Mouse (Mus musculus): ENCODE data around the gene Pth2. TPM values are rescaled to one million over a fixed set of nuclear protein-coding genes. Genes with fewer than 3 reads are reported as not detected.
"Not testable (repeated sequence)": the region's sequence is repeated elsewhere in the genome, so short reads cannot be mapped to it uniquely, and the experiment has no call there.

Gene Pth2
- polyA plus RNA-seq, 1 experiment from 2014 or later: not detected

- no peak overlapping the region for H3K4me3 ChIP-seq (ENCODE audit: low read depth, low read length)
- no peaks in the 10 kb centered on the region for H3K36me3 ChIP-seq (ENCODE audit: control insufficient read depth, insufficient read depth)
- no peak for ATAC-seq (ENCODE audit: low read depth)
- no peak overlapping the region for H3K9ac ChIP-seq (ENCODE audit: low read depth, low read length)
- H3K27ac ChIP-seq (ENCODE audit: low read length): no peak overlapping the region
- peaks cover under 1% of the 10 kb centered on the region for H3K4me1 ChIP-seq (ENCODE audit: control insufficient read depth, low read depth, low read length)
- no peaks in the 10 kb centered on the region for H3K27me3 ChIP-seq (ENCODE audit: control insufficient read depth, insufficient read depth, low read depth, low read length)
- H3K4me2 ChIP-seq (ENCODE audit: low read depth, low read length): no peak overlapping the region
- no peaks in the 10 kb centered on the region for H3K9me3 ChIP-seq (replicated peaks; ENCODE audit: control insufficient read depth, low read length)
- 75% methylated on average over 6 of the region's 6 CpGs for WGBS (ENCODE audit: insufficient replicate concordance)
These were observed 31.2 kb upstream of the Pth2 start for GRCm38 (mm10) chr7:45149545-45149944.

DNA sequence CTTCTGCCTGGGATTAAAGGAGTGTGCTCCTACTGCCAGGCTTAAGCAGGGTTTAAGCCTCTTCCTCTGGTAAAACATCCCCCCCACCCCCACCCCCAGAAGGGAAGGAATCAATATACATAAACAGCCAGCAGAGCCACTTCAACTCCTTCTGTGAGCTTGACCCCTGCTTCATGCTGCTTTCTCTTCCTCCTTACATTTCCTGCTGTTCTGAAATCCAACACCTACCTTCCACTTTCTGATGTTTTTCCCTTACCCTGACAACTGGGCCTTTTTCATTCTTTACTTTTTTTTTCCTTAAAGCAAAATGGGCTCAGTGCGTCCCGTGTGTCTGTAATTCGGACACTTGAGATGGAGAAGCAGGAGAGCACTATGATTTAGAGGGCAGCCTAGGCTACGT is 30.5 kb upstream of the Pth2 start:
- H3K27me3 ChIP-seq (ENCODE audit: control insufficient read depth, insufficient read depth, low read depth, low read length): no peaks in the 10 kb centered on the region
- no peak for ATAC-seq (ENCODE audit: low read depth)
- H3K4me2 ChIP-seq (ENCODE audit: low read depth, low read length): no peak overlapping the region
- no peaks in the 10 kb centered on the region for H3K36me3 ChIP-seq (ENCODE audit: control insufficient read depth, insufficient read depth)
- H3K9me3 ChIP-seq (replicated peaks; ENCODE audit: control insufficient read depth, low read length): no peaks in the 10 kb centered on the region
- WGBS (ENCODE audit: insufficient replicate concordance): 64% methylated on average over 4 of the region's 4 CpGs
- H3K9ac ChIP-seq (ENCODE audit: low read depth, low read length): no peak overlapping the region
- peaks cover 6% of the 10 kb centered on the region for H3K4me1 ChIP-seq (ENCODE audit: control insufficient read depth, low read depth, low read length)
- no peak overlapping the region for H3K27ac ChIP-seq (ENCODE audit: low read length)
- H3K4me3 ChIP-seq (ENCODE audit: low read depth, low read length): no peak overlapping the region

DNA sequence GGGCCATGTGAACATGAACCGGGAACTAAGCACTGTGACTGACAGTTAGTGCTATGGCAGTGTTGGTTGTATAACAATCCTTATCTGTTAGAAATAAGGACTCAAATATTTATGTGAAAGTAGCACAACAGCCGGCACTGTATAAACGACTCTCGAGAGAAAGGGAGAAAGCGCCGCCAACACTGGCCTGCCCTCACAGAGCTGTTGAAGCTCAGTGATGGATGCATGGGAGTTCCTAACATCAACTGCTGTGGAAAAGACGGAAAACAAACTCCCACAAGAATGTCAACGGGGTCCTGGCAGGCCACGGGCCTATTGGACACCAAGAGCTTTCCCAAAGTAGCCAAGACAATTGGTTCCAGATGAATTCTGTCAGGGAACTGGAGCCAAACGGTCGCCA is 29.5 kb upstream of the Pth2 start:
- Histone ChIP-seq H3K4me1 (ENCODE audit: control insufficient read depth, low read depth, low read length) (peaks cover 6% of the 10 kb centered on the region), H3K27me3 (ENCODE audit: control insufficient read depth, insufficient read depth, low read depth, low read length) (no peaks in the 10 kb centered on the region), H3K9me3 (replicated peaks; ENCODE audit: control insufficient read depth, low read length) (no peaks in the 10 kb centered on the region), H3K27ac (ENCODE audit: low read length) (no peak overlapping the region), H3K9ac (ENCODE audit: low read depth, low read length) (no peak overlapping the region), H3K4me2 (ENCODE audit: low read depth, low read length) (no peak overlapping the region), H3K36me3 (ENCODE audit: control insufficient read depth, insufficient read depth) (no peaks in the 10 kb centered on the region), H3K4me3 (ENCODE audit: low read depth, low read length) (no peak overlapping the region)
- ATAC-seq (ENCODE audit: low read depth): no peak
- 63% methylated on average over 11 of the region's 11 CpGs for WGBS (ENCODE audit: insufficient replicate concordance)

DNA sequence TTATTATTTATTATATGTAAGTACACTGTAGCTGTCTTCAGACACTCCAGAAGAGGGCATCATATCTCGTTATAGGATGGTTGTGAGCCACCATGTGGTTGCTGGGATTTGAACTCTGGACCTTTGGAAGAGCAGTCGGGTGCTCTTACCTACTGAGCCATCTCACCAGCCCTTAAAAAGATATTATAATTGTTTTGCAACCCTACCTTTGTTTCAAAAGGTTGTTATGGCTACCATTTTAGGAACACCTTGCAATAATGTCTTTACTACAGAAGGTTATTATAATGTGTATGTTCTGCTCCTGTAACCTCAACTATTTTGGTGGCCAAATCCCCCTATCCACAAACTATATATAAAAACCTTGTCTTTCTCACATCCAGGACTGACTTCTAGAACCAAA is 27.7 kb upstream of the Pth2 start:
- not testable (repeated sequence) for ATAC-seq (ENCODE audit: low read depth)

GRCm38 (mm10) chr7:45153586-45153985 is 27.2 kb upstream of the Pth2 start:
- H3K4me2 ChIP-seq (ENCODE audit: low read depth, low read length): peak overlapping the region; percentile 85
- under 1% methylated on average over 5 of the region's 5 CpGs for WGBS (ENCODE audit: insufficient replicate concordance)
- peak overlapping the region; percentile 84 for H3K9ac ChIP-seq (ENCODE audit: low read depth, low read length)
- H3K27me3 ChIP-seq (ENCODE audit: control insufficient read depth, insufficient read depth, low read depth, low read length): no peaks in the 10 kb centered on the region
- H3K4me3 ChIP-seq (ENCODE audit: low read depth, low read length): peak overlapping the region; percentile 76
- H3K27ac ChIP-seq (ENCODE audit: low read length): peak overlapping the region; percentile 94
- no peaks in the 10 kb centered on the region for H3K36me3 ChIP-seq (ENCODE audit: control insufficient read depth, insufficient read depth)
- ATAC-seq (ENCODE audit: low read depth): no peak
- peaks cover 6% of the 10 kb centered on the region for H3K4me1 ChIP-seq (ENCODE audit: control insufficient read depth, low read depth, low read length)
- H3K9me3 ChIP-seq (replicated peaks; ENCODE audit: control insufficient read depth, low read length): no peaks in the 10 kb centered on the region

More for the DNA sequence above, 27.7 kb upstream of the Pth2 start:
- not testable (repeated sequence) for H3K27ac ChIP-seq (ENCODE audit: low read length); H3K9me3 ChIP-seq (replicated peaks; ENCODE audit: control insufficient read depth, low read length); H3K4me3 ChIP-seq (ENCODE audit: low read depth, low read length); H3K36me3 ChIP-seq (ENCODE audit: control insufficient read depth, insufficient read depth); H3K9ac ChIP-seq (ENCODE audit: low read depth, low read length); H3K27me3 ChIP-seq (ENCODE audit: control insufficient read depth, insufficient read depth, low read depth, low read length); H3K4me1 ChIP-seq (ENCODE audit: control insufficient read depth, low read depth, low read length)
- H3K4me2 ChIP-seq (ENCODE audit: low read depth, low read length): 0 out of 2 replicates have a peak overlapping the region, but pooled peaks have one; percentile 85
- 71% methylated on average over 2 of the region's 2 CpGs for WGBS (ENCODE audit: insufficient replicate concordance)

GRCm38 (mm10) chr7:45154096-45154992 is 26.5 kb upstream of the Pth2 start, which contains the start of the genes Pih1d1 and Aldh16a1:
Pih1d1 (plus strand) TSS chr7:45154303.
Aldh16a1 (minus strand) TSS chr7:45154584.
- H3K27me3 ChIP-seq (ENCODE audit: control insufficient read depth, insufficient read depth, low read depth, low read length): no peaks in the 10 kb centered on the region
- no peaks in the 10 kb centered on the region for H3K9me3 ChIP-seq (replicated peaks; ENCODE audit: control insufficient read depth, low read length)
- peak within 1 kb of the TSS; percentile 84 for H3K9ac ChIP-seq (ENCODE audit: low read depth, low read length)
- H3K36me3 ChIP-seq (ENCODE audit: control insufficient read depth, insufficient read depth): no peaks in the 10 kb centered on the region
- H3K4me3 ChIP-seq (ENCODE audit: low read depth, low read length): peak within 1 kb of the TSS; percentile 76
- WGBS (ENCODE audit: insufficient replicate concordance): 1% methylated on average over 66 of the region's 69 CpGs
- H3K4me2 ChIP-seq (ENCODE audit: low read depth, low read length): peak within 1 kb of the TSS; percentile 85
- H3K27ac ChIP-seq (ENCODE audit: low read length): peak within 1 kb of the TSS; percentile 94
- ATAC-seq (ENCODE audit: low read depth): peak; percentile 95
- H3K4me1 ChIP-seq (ENCODE audit: control insufficient read depth, low read depth, low read length): peaks cover 6% of the 10 kb centered on the region

GRCm38 (mm10) chr7:45154993-45155514 is 25.7 kb upstream of the Pth2 start:
- WGBS (ENCODE audit: insufficient replicate concordance): 62% methylated on average over 12 of the region's 12 CpGs
- ATAC-seq (ENCODE audit: low read depth): no peak
- H3K9me3 ChIP-seq (replicated peaks; ENCODE audit: control insufficient read depth, low read length): no peaks in the 10 kb centered on the region
- no peaks in the 10 kb centered on the region for H3K36me3 ChIP-seq (ENCODE audit: control insufficient read depth, insufficient read depth)
- peak overlapping the region; percentile 76 for H3K4me3 ChIP-seq (ENCODE audit: low read depth, low read length)
- H3K9ac ChIP-seq (ENCODE audit: low read depth, low read length): 0 out of 2 replicates have a peak overlapping the region, but pooled peaks have one; percentile 5
- peaks cover 6% of the 10 kb centered on the region for H3K4me1 ChIP-seq (ENCODE audit: control insufficient read depth, low read depth, low read length)
- peak overlapping the region; percentile 26; the same call in 1 of the 2 replicates for H3K27ac ChIP-seq (ENCODE audit: low read length)
- H3K27me3 ChIP-seq (ENCODE audit: control insufficient read depth, insufficient read depth, low read depth, low read length): no peaks in the 10 kb centered on the region
- peak overlapping the region; percentile 85 for H3K4me2 ChIP-seq (ENCODE audit: low read depth, low read length)

GRCm38 (mm10) chr7:45155590-45155989 is 25.2 kb upstream of the Pth2 start:
- no peak overlapping the region for H3K4me3 ChIP-seq (ENCODE audit: low read depth, low read length)
- no peaks in the 10 kb centered on the region for H3K27me3 ChIP-seq (ENCODE audit: control insufficient read depth, insufficient read depth, low read depth, low read length)
- H3K9me3 ChIP-seq (replicated peaks; ENCODE audit: control insufficient read depth, low read length): no peaks in the 10 kb centered on the region
- 76% methylated on average over 9 of the region's 9 CpGs for WGBS (ENCODE audit: insufficient replicate concordance)
- no peaks in the 10 kb centered on the region for H3K36me3 ChIP-seq (ENCODE audit: control insufficient read depth, insufficient read depth)
- peaks cover 6% of the 10 kb centered on the region for H3K4me1 ChIP-seq (ENCODE audit: control insufficient read depth, low read depth, low read length)
- H3K9ac ChIP-seq (ENCODE audit: low read depth, low read length): no peak overlapping the region
- no peak overlapping the region for H3K27ac ChIP-seq (ENCODE audit: low read length)
- no peak for ATAC-seq (ENCODE audit: low read depth)
- H3K4me2 ChIP-seq (ENCODE audit: low read depth, low read length): no peak overlapping the region

DNA sequence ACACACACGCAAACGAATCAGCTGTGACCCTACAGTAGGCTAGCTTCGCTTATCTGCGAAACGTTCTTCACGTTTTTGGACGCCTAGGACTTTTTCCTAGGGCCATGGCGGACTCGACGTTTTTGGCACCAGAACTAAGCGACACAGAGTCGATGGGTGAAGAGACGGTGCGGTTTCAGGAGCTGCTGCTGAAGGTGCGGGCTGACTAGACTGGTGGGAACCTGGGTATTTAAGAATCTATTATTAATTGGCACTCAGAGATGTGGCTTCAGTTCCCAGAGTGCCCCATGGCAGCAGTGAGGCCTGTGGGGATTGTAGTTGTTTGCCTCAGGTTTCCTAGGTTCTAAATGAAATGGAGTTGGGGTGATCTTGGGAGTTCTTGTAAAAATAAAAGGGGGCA is 24.6 kb upstream of the Pth2 start:
- no peak overlapping the region for H3K4me2 ChIP-seq (ENCODE audit: low read depth, low read length)
- H3K9me3 ChIP-seq (replicated peaks; ENCODE audit: control insufficient read depth, low read length): no peaks in the 10 kb centered on the region
- 82% methylated on average over 15 of the region's 15 CpGs for WGBS (ENCODE audit: insufficient replicate concordance)
- H3K36me3 ChIP-seq (ENCODE audit: control insufficient read depth, insufficient read depth): no peaks in the 10 kb centered on the region
- no peak overlapping the region for H3K9ac ChIP-seq (ENCODE audit: low read depth, low read length)
- no peaks in the 10 kb centered on the region for H3K27me3 ChIP-seq (ENCODE audit: control insufficient read depth, insufficient read depth, low read depth, low read length)
- no peak overlapping the region for H3K27ac ChIP-seq (ENCODE audit: low read length)
- no peak for ATAC-seq (ENCODE audit: low read depth)
- no peak overlapping the region for H3K4me3 ChIP-seq (ENCODE audit: low read depth, low read length)
- peaks cover 6% of the 10 kb centered on the region for H3K4me1 ChIP-seq (ENCODE audit: control insufficient read depth, low read depth, low read length)
